Mouse (Mus musculus): Measurements from ENCODE around the gene Dync1i1. TPM values are rescaled to one million over a fixed set of nuclear protein-coding genes. Genes with fewer than 3 reads are reported as not detected.
A peak's percentile ranks its signal among the peaks of the same experiment; 100 is the strongest.

Dync1i1 gene
- polyA plus RNA-seq, 1 experiment from 2014 or later, result 4.0 TPM

- Histone ChIP-seq H3K27me3 (ENCODE audit: control insufficient read depth, insufficient read depth, low read length) (no peaks in the 10 kb centered on the region), H3K9me3 (ENCODE audit: control insufficient read depth, low read length) (no peaks in the 10 kb centered on the region), H3K27ac (ENCODE audit: low read depth, low read length) (no peak overlapping the region), H3K9ac (ENCODE audit: low read depth, low read length) (no peak overlapping the region), H3K4me3 (ENCODE audit: low read depth, low read length) (no peak overlapping the region), H3K4me2 (replicated peaks; ENCODE audit: low read depth, low read length) (no peak overlapping the region), H3K4me1 (replicated peaks; ENCODE audit: control insufficient read depth, insufficient read depth, low read length) (no peaks in the 10 kb centered on the region), H3K36me3 (ENCODE audit: control insufficient read depth, insufficient read depth, low read length) (no peaks in the 10 kb centered on the region)
- WGBS, result 18% methylated on average over 12 of the region's 12 CpGs
- ATAC-seq (ENCODE audit: low FRiP score) (no peak; the same call in 1 of the 2 replicates), DNase-seq (ENCODE audit: low spot score) (peak; percentile 84)
Observed at GRCm38 (mm10) chr6:5858371-5858770, 132.9 kb downstream of the Dync1i1 start.

GRCm38 (mm10) chr6:5858901-5859598 is 133.6 kb downstream of the Dync1i1 start:
- no peaks in the 10 kb centered on the region for H3K4me1 ChIP-seq (replicated peaks; ENCODE audit: control insufficient read depth, insufficient read depth, low read length)
- H3K9me3 ChIP-seq (ENCODE audit: control insufficient read depth, low read length), result no peaks in the 10 kb centered on the region
- ATAC-seq (ENCODE audit: low FRiP score), result peak; percentile 83
- 40% methylated on average over 20 of the region's 20 CpGs for WGBS
- no peaks in the 10 kb centered on the region for H3K36me3 ChIP-seq (ENCODE audit: control insufficient read depth, insufficient read depth, low read length)
- no peaks in the 10 kb centered on the region for H3K27me3 ChIP-seq (ENCODE audit: control insufficient read depth, insufficient read depth, low read length)
- peak overlapping the region; percentile 17 for H3K4me2 ChIP-seq (replicated peaks; ENCODE audit: low read depth, low read length)
- no peak overlapping the region for H3K4me3 ChIP-seq (ENCODE audit: low read depth, low read length)
- H3K27ac ChIP-seq (ENCODE audit: low read depth, low read length), result no peak overlapping the region
- H3K9ac ChIP-seq (ENCODE audit: low read depth, low read length), result no peak overlapping the region
- peak; percentile 46 for DNase-seq (ENCODE audit: low spot score)

GRCm38 (mm10) chr6:5859630-5860029 is 134.2 kb downstream of the Dync1i1 start:
- no peaks in the 10 kb centered on the region for H3K27me3 ChIP-seq (ENCODE audit: control insufficient read depth, insufficient read depth, low read length)
- no peak overlapping the region for H3K4me3 ChIP-seq (ENCODE audit: low read depth, low read length)
- H3K9ac ChIP-seq (ENCODE audit: low read depth, low read length), result no peak overlapping the region
- no peaks in the 10 kb centered on the region for H3K4me1 ChIP-seq (replicated peaks; ENCODE audit: control insufficient read depth, insufficient read depth, low read length)
- WGBS, result 58% methylated on average over 8 of the region's 8 CpGs
- no peaks in the 10 kb centered on the region for H3K9me3 ChIP-seq (ENCODE audit: control insufficient read depth, low read length)
- H3K36me3 ChIP-seq (ENCODE audit: control insufficient read depth, insufficient read depth, low read length), result no peaks in the 10 kb centered on the region
- 0 out of 2 replicates have a peak, but pooled peaks have one; percentile 26 for ATAC-seq (ENCODE audit: low FRiP score)
- H3K27ac ChIP-seq (ENCODE audit: low read depth, low read length), result no peak overlapping the region
- H3K4me2 ChIP-seq (replicated peaks; ENCODE audit: low read depth, low read length), result peak overlapping the region; percentile 17
- DNase-seq (ENCODE audit: low spot score), result peak; percentile 23

DNA sequence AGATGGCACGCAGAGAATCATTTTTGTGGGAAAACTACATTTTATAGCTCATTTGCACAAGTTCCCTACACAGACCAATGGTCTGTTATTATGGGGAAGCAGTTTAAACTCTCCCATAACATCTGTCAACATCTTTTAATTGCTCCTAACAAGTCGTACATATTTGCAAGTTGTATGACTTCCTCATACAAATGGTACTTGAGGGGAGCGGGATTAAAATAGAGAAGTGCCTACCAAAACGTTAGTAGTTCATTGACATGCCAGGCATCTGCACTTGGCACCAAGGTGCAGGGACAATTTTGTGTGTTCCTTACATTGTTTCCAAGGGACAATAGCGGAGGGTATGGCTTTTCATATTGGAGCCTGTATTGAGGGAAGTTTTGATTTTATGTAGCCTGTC is 140.7 kb downstream of the Dync1i1 start:
- DNase-seq (ENCODE audit: low spot score) (no peak), ATAC-seq (ENCODE audit: low FRiP score) (no peak)
- Histone ChIP-seq H3K27ac (ENCODE audit: low read depth, low read length) (no peak overlapping the region), H3K4me3 (ENCODE audit: low read depth, low read length) (no peak overlapping the region), H3K4me1 (replicated peaks; ENCODE audit: control insufficient read depth, insufficient read depth, low read length) (no peaks in the 10 kb centered on the region), H3K4me2 (replicated peaks; ENCODE audit: low read depth, low read length) (no peak overlapping the region), H3K36me3 (ENCODE audit: control insufficient read depth, insufficient read depth, low read length) (no peaks in the 10 kb centered on the region), H3K9ac (ENCODE audit: low read depth, low read length) (no peak overlapping the region), H3K27me3 (ENCODE audit: control insufficient read depth, insufficient read depth, low read length) (no peaks in the 10 kb centered on the region), H3K9me3 (ENCODE audit: control insufficient read depth, low read length) (no peaks in the 10 kb centered on the region)
- 90% methylated on average over 5 of the region's 5 CpGs for WGBS

- ATAC-seq (ENCODE audit: low FRiP score), result no peak
- DNase-seq (ENCODE audit: low spot score), result no peak
- 92% methylated on average over 4 of the region's 4 CpGs for WGBS
- Histone ChIP-seq H3K4me1 (replicated peaks; ENCODE audit: control insufficient read depth, insufficient read depth, low read length) (no peaks in the 10 kb centered on the region), H3K4me3 (ENCODE audit: low read depth, low read length) (no peak overlapping the region), H3K27me3 (ENCODE audit: control insufficient read depth, insufficient read depth, low read length) (no peaks in the 10 kb centered on the region), H3K9ac (ENCODE audit: low read depth, low read length) (no peak overlapping the region), H3K9me3 (ENCODE audit: control insufficient read depth, low read length) (no peaks in the 10 kb centered on the region), H3K4me2 (replicated peaks; ENCODE audit: low read depth, low read length) (no peak overlapping the region), H3K27ac (ENCODE audit: low read depth, low read length) (no peak overlapping the region), H3K36me3 (ENCODE audit: control insufficient read depth, insufficient read depth, low read length) (no peaks in the 10 kb centered on the region)
Observed at GRCm38 (mm10) chr6:5867221-5867620, 141.8 kb downstream of the Dync1i1 start.

DNA sequence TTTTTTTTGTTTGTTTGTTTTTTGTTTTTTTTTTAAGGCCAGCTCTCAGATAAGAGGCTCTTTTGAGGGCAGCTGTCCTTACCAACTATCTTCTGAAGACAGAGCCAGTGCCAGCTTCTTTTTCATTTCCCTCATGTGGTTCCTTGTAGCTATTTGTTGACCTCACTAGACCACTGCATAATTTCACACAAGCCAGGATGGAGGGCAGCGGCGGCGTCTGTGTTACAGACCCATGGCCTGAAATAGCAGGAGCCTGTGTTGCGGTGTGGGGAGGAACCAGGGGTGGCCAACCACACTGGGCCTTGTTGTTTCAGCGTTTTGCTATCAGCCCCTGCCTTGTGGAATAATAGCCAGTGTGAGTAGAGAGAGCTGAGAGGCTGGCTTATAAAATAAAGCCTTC is 145.6 kb downstream of the Dync1i1 start:
- no peaks in the 10 kb centered on the region for H3K27me3 ChIP-seq (ENCODE audit: control insufficient read depth, insufficient read depth, low read length)
- no peak overlapping the region for H3K4me2 ChIP-seq (replicated peaks; ENCODE audit: low read depth, low read length)
- no peak for ATAC-seq (ENCODE audit: low FRiP score)
- no peaks in the 10 kb centered on the region for H3K36me3 ChIP-seq (ENCODE audit: control insufficient read depth, insufficient read depth, low read length)
- no peak overlapping the region for H3K9ac ChIP-seq (ENCODE audit: low read depth, low read length)
- 68% methylated on average over 5 of the region's 5 CpGs for WGBS
- no peaks in the 10 kb centered on the region for H3K4me1 ChIP-seq (replicated peaks; ENCODE audit: control insufficient read depth, insufficient read depth, low read length)
- H3K4me3 ChIP-seq (ENCODE audit: low read depth, low read length), result no peak overlapping the region
- DNase-seq (ENCODE audit: low spot score), result no peak
- no peaks in the 10 kb centered on the region for H3K9me3 ChIP-seq (ENCODE audit: control insufficient read depth, low read length)
- no peak overlapping the region for H3K27ac ChIP-seq (ENCODE audit: low read depth, low read length)

GRCm38 (mm10) chr6:5871581-5872298 is 146.3 kb downstream of the Dync1i1 start:
- no peak overlapping the region for H3K27ac ChIP-seq (ENCODE audit: low read depth, low read length)
- no peaks in the 10 kb centered on the region for H3K27me3 ChIP-seq (ENCODE audit: control insufficient read depth, insufficient read depth, low read length)
- H3K9ac ChIP-seq (ENCODE audit: low read depth, low read length), result no peak overlapping the region
- H3K9me3 ChIP-seq (ENCODE audit: control insufficient read depth, low read length), result no peaks in the 10 kb centered on the region
- WGBS, result 88% methylated on average over 15 of the region's 15 CpGs
- DNase-seq (ENCODE audit: low spot score) (no peak), ATAC-seq (ENCODE audit: low FRiP score) (no peak)
- no peak overlapping the region for H3K4me3 ChIP-seq (ENCODE audit: low read depth, low read length)
- no peaks in the 10 kb centered on the region for H3K4me1 ChIP-seq (replicated peaks; ENCODE audit: control insufficient read depth, insufficient read depth, low read length)
- no peak overlapping the region for H3K4me2 ChIP-seq (replicated peaks; ENCODE audit: low read depth, low read length)
- no peaks in the 10 kb centered on the region for H3K36me3 ChIP-seq (ENCODE audit: control insufficient read depth, insufficient read depth, low read length)

- no peak overlapping the region for H3K4me2 ChIP-seq (replicated peaks; ENCODE audit: low read depth, low read length)
- no peaks in the 10 kb centered on the region for H3K4me1 ChIP-seq (replicated peaks; ENCODE audit: control insufficient read depth, insufficient read depth, low read length)
- WGBS, result 70% methylated on average over 6 of the region's 6 CpGs
- no peak for DNase-seq (ENCODE audit: low spot score)
- H3K27ac ChIP-seq (ENCODE audit: low read depth, low read length), result no peak overlapping the region
- ATAC-seq (ENCODE audit: low FRiP score), result no peak
- H3K9ac ChIP-seq (ENCODE audit: low read depth, low read length), result no peak overlapping the region
- no peaks in the 10 kb centered on the region for H3K27me3 ChIP-seq (ENCODE audit: control insufficient read depth, insufficient read depth, low read length)
- H3K4me3 ChIP-seq (ENCODE audit: low read depth, low read length), result no peak overlapping the region
- H3K9me3 ChIP-seq (ENCODE audit: control insufficient read depth, low read length), result no peaks in the 10 kb centered on the region
- no peaks in the 10 kb centered on the region for H3K36me3 ChIP-seq (ENCODE audit: control insufficient read depth, insufficient read depth, low read length)
Observed at GRCm38 (mm10) chr6:5889341-5889740, 163.9 kb downstream of the Dync1i1 start.

DNA sequence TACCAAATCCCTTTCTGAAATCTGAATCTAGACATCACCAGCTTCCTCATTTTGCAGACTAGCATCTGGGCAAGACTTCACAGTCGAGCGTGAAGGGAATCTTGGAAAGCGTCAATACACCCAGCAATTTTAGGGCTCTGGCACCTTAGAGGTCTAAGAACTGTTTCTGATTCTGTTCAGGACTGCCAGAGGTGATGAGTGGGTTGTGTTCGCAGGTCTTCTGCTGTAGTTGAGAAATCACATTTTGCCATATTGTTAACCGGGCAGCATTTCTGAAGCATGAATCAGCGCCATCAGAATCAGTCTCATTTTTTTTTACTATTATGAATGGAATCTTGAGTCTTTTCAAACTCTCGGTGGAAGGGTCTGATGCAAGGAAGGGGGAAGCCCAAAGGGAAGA is 185.9 kb downstream of the Dync1i1 start:
- Histone ChIP-seq H3K4me1 (replicated peaks; ENCODE audit: control insufficient read depth, insufficient read depth, low read length) (no peaks in the 10 kb centered on the region), H3K4me2 (replicated peaks; ENCODE audit: low read depth, low read length) (no peak overlapping the region), H3K9me3 (ENCODE audit: control insufficient read depth, low read length) (no peaks in the 10 kb centered on the region), H3K36me3 (ENCODE audit: control insufficient read depth, insufficient read depth, low read length) (no peaks in the 10 kb centered on the region), H3K4me3 (ENCODE audit: low read depth, low read length) (no peak overlapping the region), H3K27me3 (ENCODE audit: control insufficient read depth, insufficient read depth, low read length) (no peaks in the 10 kb centered on the region), H3K27ac (ENCODE audit: low read depth, low read length) (no peak overlapping the region), H3K9ac (ENCODE audit: low read depth, low read length) (no peak overlapping the region)
- ATAC-seq (ENCODE audit: low FRiP score) (no peak), DNase-seq (ENCODE audit: low spot score) (no peak)
- WGBS, result 82% methylated on average over 7 of the region's 7 CpGs
